Mouse (Mus musculus) G1E (cell line): ENCODE measurements at regions not wholly inside any gene's neighbourhood (a gene's known extent, or its start where the extent isn't known, plus 50 kb on each side); places are given as distances from the start of the nearest gene placed in this dataset.

Source experiments
- CTCF ChIP-seq: IDR thresholded peaks from 2 replicates; pipeline ENCODE4 v1.5.1; 2012; ENCODE audit warnings: low read depth, low read length, inconsistent platforms, mixed read lengths
- GATA1 ChIP-seq: IDR thresholded peaks from 2 replicates; pipeline ENCODE4 v1.6.1; 2012; ENCODE audit warnings: borderline replicate concordance, low read length, inconsistent platforms, mixed read lengths
- GATA2 ChIP-seq: IDR thresholded peaks from 2 replicates; pipeline ENCODE4 v1.6.1; 2012; ENCODE audit warnings: low read depth, low read length, inconsistent platforms, borderline replicate concordance

DNA sequence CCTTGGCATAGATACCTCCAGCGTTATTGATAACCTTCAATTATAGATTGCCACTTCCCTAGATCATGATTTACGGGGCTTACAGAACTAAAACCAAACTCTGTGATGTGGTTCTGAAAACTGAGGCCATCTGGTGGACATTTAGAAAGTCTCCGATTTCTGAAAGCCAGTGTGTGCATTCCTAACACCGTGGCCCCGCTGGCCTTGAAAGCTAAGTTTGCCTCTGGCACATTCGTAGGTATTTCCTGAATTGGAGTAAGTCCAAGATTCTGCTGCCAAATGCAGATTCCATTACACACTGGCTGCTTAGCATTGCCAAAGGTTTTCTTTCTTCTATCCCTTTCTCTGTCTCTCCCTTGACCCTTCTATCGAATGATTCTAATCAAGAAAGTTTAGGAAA, 55.7 kb upstream of the Tmpo start:
- TF ChIP-seq CTCF (no peak), GATA1 (no peak), GATA2 (no peak)
